Mouse (Mus musculus) embryonic fibroblast, embryonic 13.5 days (primary cell): ENCODE results near the gene Orai1.

Experiments
- CTCF ChIP-seq: IDR thresholded peaks from 2 replicates; pipeline ENCODE4 v1.5.1; 2011; ENCODE audit warnings: mild to moderate bottlenecking, control low read depth, low read length, moderate library complexity, borderline replicate concordance; ENCODE audit not compliant: insufficient read depth
- POLR2A ChIP-seq: IDR thresholded peaks from 2 replicates; pipeline ENCODE4 v1.6.1; 2011; ENCODE audit warnings: low read depth, mild to moderate bottlenecking, control low read depth, low read length, moderate library complexity

GRCm38 (mm10) chr5:123064207-123064606, 49.3 kb downstream of the Orai1 start:
- TF ChIP-seq CTCF (no peak), POLR2A (no peak)
